Mouse (Mus musculus): ENCODE measurements around the gene Sebox.
A peak's percentile ranks its signal among the peaks of the same experiment; 100 is the strongest.

The Sebox gene

GRCm38 (mm10) chr11:78502909-78503650 lies at the start of gene Sebox:
Gene Sebox (plus strand): TSS chr11:78503447.
- DNase-seq: no peak

DNA sequence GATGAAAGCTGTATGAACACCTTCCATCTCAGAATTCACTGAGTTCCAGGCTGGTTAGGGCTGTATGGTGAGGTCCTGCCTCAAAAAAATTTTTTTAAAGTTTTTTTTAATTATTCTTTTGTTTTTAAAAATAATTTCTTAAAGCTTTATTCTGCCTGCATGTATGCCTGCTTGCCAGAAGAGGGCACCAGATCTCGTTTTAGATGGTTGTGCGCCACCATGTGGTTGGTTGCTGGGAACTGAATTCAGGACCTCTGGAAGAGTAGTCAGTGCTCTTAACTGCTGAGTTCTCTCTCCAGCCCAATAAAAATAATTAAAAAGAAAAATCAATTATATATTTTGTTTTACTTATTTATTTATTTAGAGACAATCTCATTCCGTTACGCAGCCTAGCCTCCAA lies 49.6 kb upstream of the Sebox start:
- peak; percentile 84 for DNase-seq

DNA sequence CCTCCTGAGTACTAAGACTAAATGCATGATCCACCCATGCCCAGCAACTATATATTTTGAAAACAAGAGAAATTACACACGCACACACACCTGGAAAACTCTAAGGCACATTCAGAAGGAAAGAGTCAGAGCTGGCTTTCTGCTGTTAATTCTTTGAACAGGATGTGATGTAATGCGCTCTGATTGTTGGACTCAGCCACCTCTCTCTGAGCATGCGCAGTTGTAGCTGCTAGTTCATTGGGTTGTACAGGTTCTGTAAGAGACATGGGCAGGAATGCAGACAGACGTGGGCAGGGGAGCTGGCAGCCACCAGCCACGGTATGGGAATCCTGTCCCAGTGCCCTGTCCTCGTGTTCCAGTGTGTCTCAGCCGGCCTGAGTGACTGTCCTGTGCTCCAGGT lies 49.0 kb upstream of the Sebox start:
- no peak for DNase-seq

- peak; percentile 68 for DNase-seq
Measured at GRCm38 (mm10) chr11:78455308-78455707, 47.9 kb upstream of the Sebox start.

DNA sequence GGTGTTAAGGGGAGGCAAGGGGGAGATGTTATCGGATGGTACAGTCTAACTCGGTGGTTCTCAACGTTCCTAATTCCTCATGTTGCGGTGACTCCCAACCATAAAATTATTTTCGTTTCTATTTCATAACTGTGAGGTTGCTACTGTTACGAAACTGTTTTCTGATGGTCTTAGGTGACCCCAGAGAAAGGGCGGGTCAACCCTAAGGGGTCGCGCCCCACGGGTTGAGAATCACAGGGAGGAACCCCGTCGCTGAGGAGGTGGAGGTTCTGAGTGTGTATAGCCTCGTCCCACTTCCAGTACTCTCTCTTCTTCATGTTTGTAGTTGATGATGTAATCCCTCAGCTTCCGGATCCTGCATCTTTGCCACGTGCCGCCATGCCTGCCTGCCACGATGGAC lies 44.5 kb upstream of the Sebox start:
- no peak for DNase-seq

- no peak for DNase-seq
Measured at GRCm38 (mm10) chr11:78461894-78462293, 41.4 kb upstream of the Sebox start.

- no peak for DNase-seq
Measured at GRCm38 (mm10) chr11:78462669-78463068, 40.6 kb upstream of the Sebox start.

DNA sequence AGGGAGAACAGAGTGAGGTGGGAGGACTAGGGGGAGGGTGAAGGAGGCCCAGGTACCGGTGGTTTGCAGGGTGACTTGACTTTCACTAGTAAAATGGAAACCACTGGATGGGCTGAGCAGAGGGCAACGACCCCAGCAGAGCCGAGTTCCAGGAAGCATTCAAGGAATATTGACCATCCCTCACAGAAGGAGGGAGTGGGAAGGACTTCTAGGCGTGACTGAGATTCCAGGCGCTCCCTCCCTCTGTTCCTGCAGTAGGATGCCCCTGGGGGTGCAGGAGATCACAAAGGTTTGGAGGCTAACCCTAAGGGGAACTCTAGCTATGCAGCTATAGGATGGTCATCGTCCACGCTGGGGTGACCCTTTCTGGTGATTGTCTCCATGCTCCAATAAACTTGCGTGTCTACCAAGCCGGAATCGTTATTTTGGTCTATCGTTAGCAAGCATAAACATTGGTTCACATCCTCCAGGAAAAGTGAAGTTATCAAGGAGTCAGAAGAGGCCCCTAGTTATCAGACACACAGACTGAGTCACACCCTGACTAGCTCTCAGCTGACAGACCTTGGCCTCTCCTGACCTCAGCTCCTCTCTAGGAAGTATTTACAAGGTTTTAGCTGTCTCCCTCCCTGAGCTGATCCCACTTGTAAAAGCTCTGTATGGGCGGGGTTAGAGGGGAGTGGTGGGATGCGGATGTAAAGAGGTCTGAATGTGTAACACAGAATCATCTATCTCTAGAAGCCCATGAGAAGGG lies 39.8 kb upstream of the Sebox start:
- DNase-seq: no peak

DNA sequence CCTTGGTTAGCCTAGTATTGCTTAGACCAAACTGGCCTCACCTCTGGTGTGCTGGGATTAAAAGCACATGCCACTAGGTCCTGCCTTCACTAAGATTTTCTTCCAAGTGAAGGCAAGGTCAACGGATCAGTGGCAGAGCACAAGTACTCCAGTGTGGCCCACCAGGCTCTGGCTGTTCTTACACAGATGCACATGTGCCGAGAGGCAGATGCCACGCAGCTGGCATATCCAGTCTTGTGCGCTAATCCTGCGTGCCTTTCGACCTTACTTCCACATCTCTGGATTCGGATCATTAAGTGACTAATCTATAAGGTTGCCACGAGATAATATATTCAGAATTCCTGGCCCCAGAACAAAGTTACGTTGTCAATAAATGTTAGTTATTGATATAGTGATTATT lies 38.1 kb upstream of the Sebox start:
- DNase-seq: no peak

DNA sequence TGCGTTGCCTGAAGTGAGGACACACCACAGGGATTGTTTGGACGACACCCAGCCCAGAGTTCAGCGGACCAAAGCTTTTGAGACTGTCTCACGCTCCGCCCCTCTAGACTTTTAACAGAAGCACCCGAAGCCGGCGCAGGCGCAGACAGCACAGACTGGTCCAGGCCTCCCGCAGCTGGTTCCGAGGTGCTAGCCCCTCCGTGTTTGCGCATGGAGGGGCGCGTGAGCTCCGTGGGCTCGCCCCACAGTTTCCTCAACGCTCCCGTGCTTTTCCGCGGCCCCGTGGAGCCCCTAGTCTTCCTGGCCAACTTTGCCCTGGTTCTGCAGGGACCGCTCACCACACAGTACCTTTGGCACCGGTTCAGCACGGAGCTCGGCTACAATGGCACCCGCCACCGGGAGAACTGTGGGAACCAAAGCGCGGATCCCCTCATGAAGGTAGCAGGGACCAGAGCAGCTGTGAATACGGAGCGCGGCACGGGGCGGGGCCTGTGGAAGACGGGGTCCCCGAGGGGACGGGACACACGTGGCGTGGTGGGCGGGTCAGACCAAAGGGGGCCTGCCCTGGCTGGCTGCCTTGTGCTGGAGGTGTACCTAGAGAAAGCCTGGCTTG lies 37.6 kb upstream of the Sebox start, which contains the start of gene Slc46a1:
Slc46a1 (plus strand) TSS at position 130 of the 613 bp plus-strand sequence.
- peak; percentile 94 for DNase-seq

DNA sequence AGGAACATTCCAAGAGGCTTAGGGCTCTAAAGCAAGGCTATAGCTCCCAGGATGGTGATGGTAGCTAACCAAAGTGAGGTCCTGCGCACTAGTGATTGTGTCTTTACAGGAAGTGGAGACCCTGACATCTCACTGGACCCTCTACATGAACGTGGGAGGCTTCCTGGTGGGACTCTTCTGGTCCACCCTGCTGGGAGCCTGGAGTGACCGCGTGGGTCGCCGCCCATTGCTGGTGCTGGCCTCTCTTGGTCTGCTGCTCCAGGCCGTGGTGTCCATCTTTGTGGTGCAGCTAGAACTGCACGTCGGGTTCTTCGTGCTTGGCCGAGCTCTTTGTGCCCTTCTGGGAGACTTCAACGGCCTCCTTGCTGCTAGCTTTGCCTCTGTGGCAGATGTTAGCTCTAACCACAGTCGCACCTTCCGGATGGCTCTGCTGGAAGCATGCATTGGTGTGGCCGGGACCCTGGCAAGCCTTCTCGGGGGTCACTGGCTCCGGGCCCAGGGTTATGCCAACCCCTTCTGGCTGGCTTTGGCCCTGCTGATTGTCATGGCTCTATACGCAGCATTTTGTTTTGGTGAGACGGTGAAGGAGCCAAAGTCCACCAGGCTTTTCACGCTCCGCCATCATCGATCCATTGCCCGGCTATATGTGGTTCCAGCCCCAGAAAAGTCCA lies 36.9 kb upstream of the Sebox start:
- DNase-seq: peak; percentile 24

DNA sequence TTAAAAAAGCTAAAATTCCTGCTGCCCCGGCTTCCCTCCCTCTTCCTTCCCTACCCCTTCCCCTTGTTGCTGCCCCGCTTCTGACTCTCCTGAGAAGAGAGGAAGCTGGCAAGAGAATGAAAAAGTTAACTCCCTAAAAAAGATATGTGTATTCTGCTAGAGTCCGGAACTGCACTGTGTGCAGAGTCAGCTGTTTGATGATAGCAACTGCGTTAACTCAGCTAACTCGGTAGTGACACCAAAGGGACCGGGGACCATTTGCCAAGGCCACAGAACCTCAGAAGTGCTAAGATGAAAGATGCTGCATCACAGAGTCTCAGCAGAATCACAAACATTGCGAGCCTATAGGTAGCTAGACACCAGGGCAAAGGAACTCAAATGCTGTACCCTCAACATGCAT lies 35.7 kb upstream of the Sebox start:
- DNase-seq: no peak

DNA sequence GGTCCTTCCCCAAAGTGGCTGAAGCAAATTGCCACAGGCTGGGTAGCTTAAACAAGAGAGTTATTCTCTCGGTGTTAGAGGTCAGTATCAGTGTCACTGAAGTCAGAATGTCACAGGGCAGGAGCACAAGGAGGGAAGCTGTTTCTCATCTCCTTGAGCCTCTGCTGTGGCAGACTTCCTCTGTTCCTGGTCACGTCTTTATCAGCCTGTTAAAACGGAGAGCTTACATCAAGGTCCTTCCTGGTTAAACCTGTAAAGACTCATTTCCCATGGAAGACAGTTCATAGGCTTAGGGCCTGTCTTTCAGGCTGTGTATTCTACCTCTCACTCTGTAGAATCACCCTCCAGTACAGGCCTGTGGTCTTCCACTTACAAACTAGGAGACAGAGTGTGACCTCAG lies 35.3 kb upstream of the Sebox start:
- DNase-seq: no peak

GRCm38 (mm10) chr11:78471326-78472103 lies 31.7 kb upstream of the Sebox start:
- DNase-seq: peak; percentile 3

DNA sequence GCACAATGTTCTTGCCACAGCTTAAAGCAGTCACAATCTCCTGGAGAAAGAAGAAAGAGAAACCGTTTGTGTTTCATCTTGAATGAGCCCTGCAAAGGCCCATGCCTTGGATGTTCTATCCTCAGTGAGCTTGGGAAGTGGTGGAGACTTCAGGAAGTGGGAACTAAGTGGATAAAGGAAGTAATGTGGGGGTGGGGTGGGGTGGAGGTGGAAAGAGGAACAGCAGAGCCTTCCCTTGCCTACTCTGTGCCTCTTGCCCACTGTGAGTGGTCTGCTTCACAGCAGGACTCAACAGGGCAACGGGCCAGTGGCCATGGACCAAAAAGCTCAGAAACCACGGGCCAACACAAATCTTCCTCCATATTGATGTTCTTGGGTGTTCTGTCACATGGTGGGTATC lies 28.0 kb upstream of the Sebox start:
- peak; percentile 3 for DNase-seq

GRCm38 (mm10) chr11:78483639-78484038 lies 19.6 kb upstream of the Sebox start:
- no peak for DNase-seq

DNA sequence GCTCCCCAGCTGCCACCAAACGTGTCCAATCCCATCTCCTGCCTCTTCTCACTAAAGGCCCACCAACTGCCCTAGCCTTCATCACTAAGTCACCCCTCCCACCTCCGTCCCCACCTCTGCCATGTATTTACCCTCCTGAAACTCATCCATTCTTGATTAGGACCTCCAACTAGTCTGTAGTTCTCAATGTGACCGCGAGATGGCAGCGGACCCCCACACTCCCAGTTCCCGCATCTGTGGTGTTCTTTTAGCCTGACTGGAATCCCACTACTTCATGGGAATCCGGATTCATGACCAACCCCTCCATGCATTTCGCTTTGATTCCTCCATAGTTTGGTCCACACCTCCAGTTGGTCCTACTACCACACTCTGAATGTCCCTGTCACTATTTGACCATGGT lies 15.1 kb upstream of the Sebox start:
- peak; percentile 84 for DNase-seq

- peak; percentile 35 for DNase-seq
Measured at GRCm38 (mm10) chr11:78490781-78491241, 12.4 kb upstream of the Sebox start.

GRCm38 (mm10) chr11:78495904-78496303 lies 7.3 kb upstream of the Sebox start:
- DNase-seq: peak; percentile 80

- peak; percentile 53 for DNase-seq
Measured at GRCm38 (mm10) chr11:78497071-78497541, 6.1 kb upstream of the Sebox start.

- peak; percentile 94 for DNase-seq
Measured at GRCm38 (mm10) chr11:78497544-78498522, 5.4 kb upstream of the Sebox start, which contains the start of gene Sarm1. Gene Sarm1 (minus strand): TSS chr11:78497754.
